Mouse (Mus musculus) thymus, postnatal 25 days (tissue): ENCODE measurements around the gene Tpgs1.
A peak's percentile ranks its signal among the peaks of the same experiment; 100 is the strongest.

Source experiments
- DNase-seq: peaks from one replicate; pipeline ENCODE4 v3.0.0; 2022

Gene Tpgs1

GRCm38 (mm10) chr10:79668771-79669575 is at the start of gene Tpgs1:
TSS of gene Tpgs1 (plus strand) at chr10:79669369.
- DNase-seq: peak; percentile 88

GRCm38 (mm10) chr10:79623950-79624349 is 45.2 kb upstream of the Tpgs1 start:
- no peak for DNase-seq

GRCm38 (mm10) chr10:79625398-79625797 is 43.8 kb upstream of the Tpgs1 start:
- no peak for DNase-seq

GRCm38 (mm10) chr10:79626156-79626555 is 43.0 kb upstream of the Tpgs1 start:
- DNase-seq: no peak

GRCm38 (mm10) chr10:79628377-79628776 is 40.8 kb upstream of the Tpgs1 start:
- DNase-seq: no peak

GRCm38 (mm10) chr10:79631432-79631831 is 37.7 kb upstream of the Tpgs1 start:
- no peak for DNase-seq

GRCm38 (mm10) chr10:79633006-79633777 is 36.0 kb upstream of the Tpgs1 start:
- no peak for DNase-seq

GRCm38 (mm10) chr10:79636287-79636686 is 32.9 kb upstream of the Tpgs1 start:
- DNase-seq: no peak

GRCm38 (mm10) chr10:79637128-79638110 is 31.8 kb upstream of the Tpgs1 start, which contains the start of gene Shc2:
TSS of gene Shc2 (minus strand) at chr10:79637918.
- DNase-seq: no peak

- no peak for DNase-seq
Measured at GRCm38 (mm10) chr10:79638486-79639204, 30.5 kb upstream of the Tpgs1 start.

GRCm38 (mm10) chr10:79645711-79646110 is 23.5 kb upstream of the Tpgs1 start, which contains the start of gene Odf3l2:
TSS of gene Odf3l2 (minus strand) at chr10:79645738.
- DNase-seq: no peak

GRCm38 (mm10) chr10:79649070-79649751 is 20.0 kb upstream of the Tpgs1 start:
- peak; percentile 52 for DNase-seq

- DNase-seq: no peak
Measured at GRCm38 (mm10) chr10:79652789-79653188, 16.4 kb upstream of the Tpgs1 start.

- no peak for DNase-seq
Measured at GRCm38 (mm10) chr10:79654946-79655395, 14.2 kb upstream of the Tpgs1 start.

- peak; percentile 45 for DNase-seq
Measured at GRCm38 (mm10) chr10:79658829-79659228, 10.3 kb upstream of the Tpgs1 start.

- no peak for DNase-seq
Measured at GRCm38 (mm10) chr10:79660298-79660697, 8.9 kb upstream of the Tpgs1 start.

GRCm38 (mm10) chr10:79661861-79662260 is 7.3 kb upstream of the Tpgs1 start:
- DNase-seq: no peak

GRCm38 (mm10) chr10:79664131-79664665 is 5.0 kb upstream of the Tpgs1 start, which contains the start of gene Madcam1:
TSS of gene Madcam1 (plus strand) at chr10:79664559.
- peak; percentile 77 for DNase-seq

GRCm38 (mm10) chr10:79665051-79665450 is 4.1 kb upstream of the Tpgs1 start:
- DNase-seq: no peak

- no peak for DNase-seq
Measured at GRCm38 (mm10) chr10:79666493-79666892, 2.7 kb upstream of the Tpgs1 start.

GRCm38 (mm10) chr10:79668076-79668475 is 1.1 kb upstream of the Tpgs1 start:
- no peak for DNase-seq
